Mouse (Mus musculus) olfactory bulb, adult 2 months (tissue): ENCODE data around the gene Mgat4a.

Experiments used
- CTCF ChIP-seq: fragments of 200-500 bp; IDR thresholded peaks from 2 replicates; pipeline ENCODE4 v1.5.1; 2012; ENCODE audit warnings: low read depth, mild to moderate bottlenecking, low read length, moderate library complexity; ENCODE audit not compliant: insufficient read depth
- POLR2A ChIP-seq: fragments of 200-500 bp; IDR thresholded peaks from 2 replicates; pipeline ENCODE4 v1.6.1; 2012; ENCODE audit warnings: mild to moderate bottlenecking, low read depth, low read length, moderate library complexity; ENCODE audit not compliant: insufficient read depth

GRCm38 (mm10) chr1:37534532-37535108 is 6.2 kb downstream of the Mgat4a start:
- TF ChIP-seq CTCF (no peak), POLR2A (no peak)
